Mouse (Mus musculus) CH12.LX (cell line): ENCODE measurements around the gene Glp1r. TPM values are rescaled to one million over a fixed set of nuclear protein-coding genes. Genes with fewer than 3 reads are reported as not detected.

Experiments used
- DNase-seq: peaks from one replicate; pipeline ENCODE4 v3.0.0-alpha.2; 2013; ENCODE audit errors: extremely low read depth
- H3K27ac ChIP-seq: 2 replicates; pipeline ENCODE4 v1.5.1; 2012; ENCODE audit warnings: low read depth, mild to moderate bottlenecking, control low read depth, moderate library complexity; ENCODE audit not compliant: insufficient read depth
- H3K27me3 ChIP-seq: replicated peaks from 2 replicates; pipeline ENCODE3; 2012; ENCODE audit warnings: inconsistent platforms
- H3K36me3 ChIP-seq, 2 experiments: replicated peaks in 1 of 2; 2 replicates each; pipeline versions ENCODE3 to v1.6.1; 2012; ENCODE audit warnings: inconsistent platforms in 1 of 2, low read length in 1 of 2, mild to moderate bottlenecking in 1 of 2, mixed read lengths in 1 of 2, moderate library complexity in 1 of 2; ENCODE audit not compliant: control insufficient read depth in 1 of 2, insufficient read depth in 1 of 2
- H3K4me1 ChIP-seq, 2 experiments: 2 replicates each; pipeline ENCODE4 v1.6.1; 2012; ENCODE audit warnings: inconsistent platforms in 1 of 2, moderate library complexity in 1 of 2; ENCODE audit not compliant: insufficient read depth in 2 of 2, control insufficient read depth in 1 of 2
- H3K4me2 ChIP-seq: 2 replicates; pipeline ENCODE4 v1.6.1; 2012; ENCODE audit warnings: low read depth, mild to moderate bottlenecking, control low read depth; ENCODE audit not compliant: poor library complexity, insufficient read depth, severe bottlenecking
- H3K4me3 ChIP-seq, 3 experiments: fragments of 150-350 bp in 1 of 3; sonication (generic) in 1 of 3; replicated peaks in 1 of 3; 2 replicates each; pipeline versions ENCODE3 to v1.5.1; 2011 to 2012; ENCODE audit warnings: low read depth in 2 of 3, low read length in 2 of 3, mild to moderate bottlenecking in 2 of 3, moderate library complexity in 2 of 3, control low read depth in 1 of 3, improper control_type of control experiment in 1 of 3, inconsistent platforms in 1 of 3, mixed read lengths in 1 of 3; ENCODE audit not compliant: poor library complexity in 1 of 3
- H3K79me2 ChIP-seq: replicated peaks from 2 replicates; pipeline ENCODE4 v1.6.1; 2012; ENCODE audit warnings: mild to moderate bottlenecking, moderate library complexity; ENCODE audit not compliant: control insufficient read depth, poor library complexity, insufficient read depth, severe bottlenecking; ENCODE audit errors: extremely low read depth
- H3K9ac ChIP-seq: 2 replicates; pipeline ENCODE4 v1.6.1; 2012; ENCODE audit warnings: low read depth, mild to moderate bottlenecking, control low read depth, moderate library complexity; ENCODE audit not compliant: insufficient read depth
- H3K9me3 ChIP-seq: replicated peaks from 2 replicates; pipeline ENCODE3; 2012; ENCODE audit warnings: low read length, inconsistent platforms, mixed read lengths
- BHLHE40 ChIP-seq: IDR thresholded peaks from 2 replicates; pipeline ENCODE4 v1.6.1; 2011; ENCODE audit warnings: mild to moderate bottlenecking, low read depth, low read length, improper control_type of control experiment
- CHD2 ChIP-seq: IDR thresholded peaks from 2 replicates; pipeline ENCODE4 v1.6.1; 2011; ENCODE audit warnings: low read length, improper control_type of control experiment
- CTCF ChIP-seq, 2 experiments: IDR thresholded peaks in 1 of 2; conservative IDR thresholded peaks in 1 of 2; 2 replicates each; pipeline ENCODE4 v1.5.1; 2011 to 2012; ENCODE audit warnings: low read depth in 2 of 2, low read length in 2 of 2, improper control_type of control experiment in 1 of 2, inconsistent platforms in 1 of 2, mild to moderate bottlenecking in 1 of 2, moderate library complexity in 1 of 2
- ELF1 ChIP-seq: IDR thresholded peaks from 2 replicates; pipeline ENCODE4 v1.6.1; 2014; ENCODE audit warnings: low read depth, mild to moderate bottlenecking, inconsistent platforms, low read length, improper control_type of control experiment
- ETS1 ChIP-seq: conservative IDR thresholded peaks from 2 replicates; pipeline ENCODE4 v1.6.1; 2012; ENCODE audit warnings: low read depth, mild to moderate bottlenecking, inconsistent platforms, low read length, improper control_type of control experiment, moderate library complexity
- IRF4 ChIP-seq: IDR thresholded peaks from 2 replicates; pipeline ENCODE4 v1.6.1; 2014; ENCODE audit warnings: low read depth, mild to moderate bottlenecking, inconsistent platforms, low read length, improper control_type of control experiment
- MAZ ChIP-seq: IDR thresholded peaks from 2 replicates; pipeline ENCODE4 v1.6.1; 2012; ENCODE audit warnings: low read depth, mild to moderate bottlenecking, inconsistent platforms, low read length, improper control_type of control experiment, moderate library complexity
- MYC ChIP-seq: IDR thresholded peaks from 2 replicates; pipeline ENCODE4 v1.6.1; 2011; ENCODE audit warnings: low read depth, mild to moderate bottlenecking, improper control_type of control experiment, low read length
- NELFE ChIP-seq: IDR thresholded peaks from 2 replicates; pipeline ENCODE4 v1.6.1; 2011; ENCODE audit warnings: low read depth, low read length, improper control_type of control experiment
- PAX5 ChIP-seq: IDR thresholded peaks from 2 replicates; pipeline ENCODE4 v1.6.1; 2012; ENCODE audit warnings: low read length, inconsistent platforms, mixed read lengths
- POLR2A ChIP-seq: IDR thresholded peaks from 2 replicates; pipeline ENCODE4 v1.6.1; 2011; ENCODE audit warnings: low read depth, mild to moderate bottlenecking, improper control_type of control experiment, low read length
- RCOR1 ChIP-seq: conservative IDR thresholded peaks from 2 replicates; pipeline ENCODE4 v1.6.1; 2012; ENCODE audit warnings: low read depth, mild to moderate bottlenecking, inconsistent platforms, low read length, improper control_type of control experiment
- SIN3A ChIP-seq: IDR thresholded peaks from 2 replicates; pipeline ENCODE4 v1.6.1; 2012; ENCODE audit warnings: low read length, improper control_type of control experiment, inconsistent platforms
- TCF12 ChIP-seq: IDR thresholded peaks from 2 replicates; pipeline ENCODE4 v1.6.1; 2014; ENCODE audit warnings: low read depth, mild to moderate bottlenecking, inconsistent platforms, low read length, improper control_type of control experiment
- USF1 ChIP-seq: IDR thresholded peaks from 2 replicates; pipeline ENCODE4 v1.6.1; 2014; ENCODE audit warnings: low read depth, mild to moderate bottlenecking, inconsistent platforms, low read length, improper control_type of control experiment
- USF2 ChIP-seq: conservative IDR thresholded peaks from 2 replicates; pipeline ENCODE4 v1.6.1; 2011; ENCODE audit warnings: low read depth, low read length, improper control_type of control experiment
- ZC3H11A ChIP-seq: IDR thresholded peaks from 2 replicates; pipeline ENCODE4 v1.6.1; 2012; ENCODE audit warnings: low read depth, mild to moderate bottlenecking, inconsistent platforms, low read length, improper control_type of control experiment
- ZMIZ1 ChIP-seq: IDR thresholded peaks from 2 replicates; pipeline ENCODE4 v1.6.1; 2012; ENCODE audit warnings: low read depth, mild to moderate bottlenecking, inconsistent platforms, low read length, improper control_type of control experiment
- dilution Hi-C: fragments of 300-500 bp; cut with MboI; formaldehyde crosslinking; loops from 2 replicates; pipeline ENCODE4 v1.14.3; 2020; ENCODE audit warnings: low sequenced_read_pairs; ENCODE audit not compliant: extremely low pct_unique_long_range_greater_than_20kb, extremely low pct_ligation_motif_present
- in situ Hi-C: fragments of 300-500 bp; cut with MboI; formaldehyde crosslinking; loops from 3 replicates; pipeline ENCODE4 v1.14.3; 2019; ENCODE audit warnings: low sequenced_read_pairs, low pct_ligation_motif_present, low pct_unique_long_range_greater_than_20kb, mixed read lengths
- polyA plus RNA-seq: library from polyadenylated mRNA; unstranded; fragments of >175 nt; gene quantifications from 2 replicates; pipeline ENCODE4 v1.2.1, GENCODE M21; 2012; ENCODE audit warnings: low read depth; ENCODE audit not compliant: insufficient read length
- total RNA-seq, 2 experiments: library from RNA; depleted of rRNA; stranded (reverse); fragments of 300-350 nt in 1 of 2; fragments of >200 nt in 1 of 2; gene quantifications; 2 replicates each; pipeline ENCODE4 v1.2.3; 2012 to 2014

The Glp1r gene
- total and polyA plus RNA-seq, 3 experiments: 0.04 TPM; not detected in 2

GRCm38 (mm10) chr17:30930827-30931226, 29.2 kb downstream of the Glp1r start:
- H3K27me3 ChIP-seq: peaks cover 28% of the 10 kb centered on the region
- no peaks in the 10 kb centered on the region for H3K79me2 ChIP-seq
- no peak for TF ChIP-seq CHD2
- no peak for TF ChIP-seq IRF4
- TF ChIP-seq POLR2A: no peak
- TF ChIP-seq MYC: no peak
- no peak for TF ChIP-seq ZC3H11A
- TF ChIP-seq MAZ: no peak
- no peak for TF ChIP-seq ELF1
- TF ChIP-seq USF1: no peak
- no peak for TF ChIP-seq CTCF (conservative IDR thresholded peaks at IDR 0.05 in 1 of 2, IDR thresholded peaks at IDR 0.05 in 1 of 2; ENCODE audit: low read depth in 2 of 2, low read length in 2 of 2)
- TF ChIP-seq ETS1: no peak
- no peak for TF ChIP-seq PAX5
- no peak overlapping the region for H3K9ac ChIP-seq
- H3K4me2 ChIP-seq: no peak overlapping the region
- no peaks in the 10 kb centered on the region for H3K36me3 ChIP-seq
- peaks cover 3 to 5% of the 10 kb centered on the region in 2 experiments; a peak in 3 of 4 replicates for H3K4me1 ChIP-seq
- H3K9me3 ChIP-seq: no peaks in the 10 kb centered on the region
- in situ Hi-C loops (no loop called here), dilution Hi-C loops (no loop called here)
- no peak for DNase-seq
- H3K27ac ChIP-seq: no peak overlapping the region
- no peak overlapping the region for H3K4me3 ChIP-seq

- dilution Hi-C loops (no loop called here), in situ Hi-C loops (no loop called here)
- no peak overlapping the region for H3K9ac ChIP-seq
- DNase-seq: no peak
- H3K27ac ChIP-seq: no peak overlapping the region
- TF ChIP-seq ZMIZ1: no peak
- no peak for TF ChIP-seq TCF12
- TF ChIP-seq IRF4: no peak
- TF ChIP-seq ETS1: no peak
- TF ChIP-seq CHD2: no peak
- TF ChIP-seq NELFE: no peak
- no peak for TF ChIP-seq MAZ
- no peak for TF ChIP-seq USF2
- no peak for TF ChIP-seq SIN3A
- TF ChIP-seq PAX5: no peak
- TF ChIP-seq RCOR1: no peak
- TF ChIP-seq BHLHE40: no peak
- peaks cover 43% of the 10 kb centered on the region for H3K27me3 ChIP-seq
- H3K4me3 ChIP-seq: no peak overlapping the region
- H3K36me3 ChIP-seq: no peaks in the 10 kb centered on the region
- no peaks in the 10 kb centered on the region for H3K79me2 ChIP-seq
- no peak overlapping the region for H3K4me2 ChIP-seq
- peaks cover 3 to 5% of the 10 kb centered on the region in 2 experiments; a peak in 3 of 4 replicates for H3K4me1 ChIP-seq
- H3K9me3 ChIP-seq: no peaks in the 10 kb centered on the region
Measured at GRCm38 (mm10) chr17:30932836-30933235, 31.2 kb downstream of the Glp1r start.
